Mouse (Mus musculus): ENCODE data around the gene Acsbg1.

The Acsbg1 gene

GRCm38 (mm10) chr9:54668455-54668854, 6.8 kb upstream of the Acsbg1 start:
- DNase-seq (ENCODE audit: low spot score in 2 of 2) = no peak

GRCm38 (mm10) chr9:54666116-54666515, 4.4 kb upstream of the Acsbg1 start:
- no peak for DNase-seq (ENCODE audit: low spot score in 2 of 2)

DNA sequence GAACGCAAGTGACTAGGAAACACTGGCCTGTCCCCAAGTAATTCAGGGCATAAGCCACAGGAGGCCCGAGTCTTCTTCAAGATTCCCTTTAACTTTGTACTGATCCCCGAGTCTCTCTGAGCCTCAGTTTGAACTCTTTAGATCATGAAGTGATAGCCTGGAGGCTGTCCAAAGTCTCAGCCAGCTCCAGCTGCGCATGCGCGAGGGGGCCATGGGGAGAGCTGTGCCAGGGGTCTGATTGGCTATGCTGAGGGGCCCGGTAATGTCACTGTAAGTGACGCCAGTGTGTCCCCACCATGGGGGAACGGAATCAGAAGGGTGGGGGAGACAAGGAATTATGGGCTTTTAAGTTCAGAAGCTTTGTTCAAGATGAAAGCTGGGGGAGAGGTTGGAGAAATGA, 2.7 kb upstream of the Acsbg1 start:
- no peak for DNase-seq (ENCODE audit: low spot score in 2 of 2)

GRCm38 (mm10) chr9:54658773-54659172, 2.9 kb downstream of the Acsbg1 start:
- no peak for DNase-seq (ENCODE audit: low spot score in 2 of 2)

DNA sequence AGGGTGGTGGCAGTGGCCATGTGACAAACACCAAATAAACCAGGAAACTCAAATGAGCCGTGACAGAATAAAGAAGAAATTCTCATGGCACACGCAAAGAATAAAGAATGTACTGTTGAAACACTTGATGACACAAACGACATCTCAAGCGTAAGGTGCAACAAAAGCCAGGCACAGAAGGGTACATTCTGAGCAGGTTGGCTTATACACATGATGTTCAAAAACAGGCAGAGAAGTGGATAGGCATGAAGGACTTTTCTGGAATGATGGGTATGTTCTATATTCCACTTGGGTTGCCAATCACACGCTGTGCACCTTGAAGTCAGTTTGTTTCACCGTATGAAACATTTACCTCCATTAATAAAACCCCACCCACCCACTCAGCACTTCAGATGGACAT, 5.3 kb downstream of the Acsbg1 start:
- DNase-seq (ENCODE audit: low spot score in 2 of 2) = no peak

DNA sequence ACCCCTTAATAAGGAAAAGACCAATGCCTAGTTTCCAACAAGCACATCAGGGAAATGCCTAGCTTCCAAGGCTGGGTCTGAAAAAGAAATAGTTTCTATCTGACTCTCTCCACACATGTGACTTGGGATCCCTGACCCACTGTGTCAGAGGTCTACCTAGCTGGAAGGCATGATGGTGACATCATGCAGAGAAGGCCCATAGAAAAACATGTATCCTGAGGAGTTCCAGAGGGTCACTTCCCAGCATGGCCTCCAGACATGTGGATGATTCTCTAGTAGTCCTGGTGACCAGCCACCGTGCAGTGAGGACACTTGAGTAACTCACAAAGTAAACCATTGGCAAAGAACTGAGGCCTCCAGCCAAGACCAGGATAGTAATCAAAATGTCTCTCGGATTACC, 5.8 kb downstream of the Acsbg1 start:
- no peak for DNase-seq (ENCODE audit: low spot score in 2 of 2)

GRCm38 (mm10) chr9:54652778-54653177, 8.9 kb downstream of the Acsbg1 start:
- no peak for DNase-seq (ENCODE audit: low spot score in 2 of 2)

GRCm38 (mm10) chr9:54649360-54649759, 12.3 kb downstream of the Acsbg1 start:
- no peak for DNase-seq (ENCODE audit: low spot score in 2 of 2)

GRCm38 (mm10) chr9:54647456-54647855, 14.2 kb downstream of the Acsbg1 start:
- no peak for DNase-seq (ENCODE audit: low spot score in 2 of 2)

DNA sequence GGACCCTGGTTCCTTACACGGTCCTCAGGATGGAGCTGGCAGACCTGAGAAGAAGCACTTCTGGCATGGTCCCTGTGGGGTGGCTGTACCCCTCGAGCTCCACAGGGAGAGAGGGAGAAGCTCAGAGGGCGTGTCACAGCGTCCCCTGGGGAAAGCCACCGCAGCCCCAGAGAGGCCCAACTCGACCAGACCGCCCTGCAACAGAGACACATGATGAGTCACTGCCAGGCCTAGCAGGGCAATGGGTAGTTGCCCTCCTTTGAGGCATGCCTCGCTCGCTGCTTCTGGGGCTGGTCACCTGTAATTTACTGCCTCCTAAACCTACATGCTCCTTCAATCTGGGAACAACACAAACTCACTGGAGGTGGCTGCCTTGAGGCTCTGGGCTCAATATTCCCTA, 15.4 kb downstream of the Acsbg1 start:
- no peak for DNase-seq (ENCODE audit: low spot score in 2 of 2)

GRCm38 (mm10) chr9:54645530-54645929, 16.1 kb downstream of the Acsbg1 start:
- no peak for DNase-seq (ENCODE audit: low spot score in 2 of 2)

DNA sequence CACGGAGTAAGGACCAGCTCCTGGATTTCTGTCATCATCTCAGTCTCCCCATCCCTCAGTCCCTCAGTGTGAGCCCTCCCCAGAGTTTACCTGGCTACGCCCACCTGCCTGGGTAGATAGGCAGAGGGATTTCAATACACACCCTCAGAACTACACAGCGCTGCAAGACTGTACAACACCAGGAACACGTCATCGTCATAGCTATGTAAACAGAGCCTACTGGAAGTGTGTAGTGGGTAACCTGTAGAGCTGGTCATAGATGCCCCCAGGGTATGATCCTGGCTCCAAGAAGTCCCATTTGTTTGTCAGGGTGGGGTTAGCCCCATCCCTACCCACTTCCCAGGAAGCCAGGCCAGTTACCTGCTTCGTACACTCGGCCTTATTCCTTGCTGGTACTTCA, 18.5 kb downstream of the Acsbg1 start:
- DNase-seq (ENCODE audit: low spot score in 2 of 2) = no peak

DNA sequence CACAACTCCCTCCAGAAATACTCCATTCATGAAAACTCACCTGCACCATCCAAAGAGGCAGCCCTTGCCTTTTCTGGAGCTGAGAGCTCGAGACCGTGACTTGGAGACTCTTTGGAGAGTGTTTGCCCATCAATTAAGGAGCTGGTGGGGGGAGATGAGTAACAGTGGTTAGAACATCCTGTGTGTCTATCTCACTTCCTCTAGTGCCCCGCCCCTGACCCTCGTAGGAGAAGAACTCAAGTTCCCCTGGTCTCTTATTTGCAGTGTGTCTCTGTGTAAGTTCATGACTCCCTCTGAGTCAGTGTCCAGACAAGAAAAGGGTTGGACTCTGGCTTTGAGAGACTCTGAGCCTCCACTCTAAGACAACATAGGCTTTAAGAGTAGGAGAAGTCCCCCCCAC, 19.1 kb downstream of the Acsbg1 start:
- no peak for DNase-seq (ENCODE audit: low spot score in 2 of 2)

- DNase-seq (ENCODE audit: low spot score in 2 of 2) = no peak
Observed at GRCm38 (mm10) chr9:54642149-54642548, 19.5 kb downstream of the Acsbg1 start.

- DNase-seq (ENCODE audit: low spot score in 2 of 2) = no peak
Observed at GRCm38 (mm10) chr9:54641548-54641947, 20.1 kb downstream of the Acsbg1 start.

DNA sequence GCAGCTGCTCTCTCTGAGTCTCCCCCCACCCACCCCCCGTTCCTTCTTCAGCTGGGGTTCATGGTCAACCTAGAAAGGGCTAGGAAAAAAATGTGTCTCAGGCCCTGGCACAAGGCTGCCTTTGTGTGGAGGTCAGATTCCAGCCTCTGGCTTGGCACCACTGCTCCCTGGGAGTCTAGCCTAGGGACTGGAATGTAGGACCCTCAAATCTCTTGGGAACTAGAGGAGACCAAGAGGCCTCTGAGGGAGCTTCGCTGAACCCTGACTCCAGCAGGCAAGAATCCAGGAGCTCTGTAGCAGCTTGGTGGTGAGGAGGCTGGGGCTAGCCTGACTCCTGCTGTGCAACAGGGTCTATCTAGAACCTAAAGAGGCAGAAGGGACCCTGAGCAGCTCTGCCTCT, 22.5 kb downstream of the Acsbg1 start:
- no peak for DNase-seq (ENCODE audit: low spot score in 2 of 2)

- no peak for DNase-seq (ENCODE audit: low spot score in 2 of 2)
Observed at GRCm38 (mm10) chr9:54637510-54638314, 24.0 kb downstream of the Acsbg1 start.

DNA sequence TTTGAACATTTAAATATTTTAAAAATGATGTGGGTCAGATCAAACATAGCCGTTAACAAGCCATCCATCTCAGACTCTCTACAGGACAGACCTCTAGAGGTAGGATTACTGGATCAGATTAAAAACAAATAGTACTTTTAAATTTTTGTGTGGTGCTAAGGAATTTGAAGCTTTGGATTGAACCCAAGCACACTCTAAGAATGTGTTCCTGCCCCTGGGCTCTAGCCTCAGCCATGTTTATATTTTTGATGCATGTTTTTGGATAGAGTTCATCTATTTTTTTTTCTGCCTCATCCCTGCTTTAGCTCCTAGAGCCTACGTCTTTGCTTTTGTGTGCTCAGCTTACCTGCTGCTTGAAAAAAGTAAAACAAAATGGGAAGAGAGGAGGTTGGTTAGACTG, 28.3 kb downstream of the Acsbg1 start:
- no peak for DNase-seq (ENCODE audit: low spot score in 2 of 2)

- no peak for DNase-seq (ENCODE audit: low spot score in 2 of 2)
Observed at GRCm38 (mm10) chr9:54630905-54631304, 30.8 kb downstream of the Acsbg1 start.

GRCm38 (mm10) chr9:54629613-54630261, 31.9 kb downstream of the Acsbg1 start:
- no peak for DNase-seq (ENCODE audit: low spot score in 2 of 2)

DNA sequence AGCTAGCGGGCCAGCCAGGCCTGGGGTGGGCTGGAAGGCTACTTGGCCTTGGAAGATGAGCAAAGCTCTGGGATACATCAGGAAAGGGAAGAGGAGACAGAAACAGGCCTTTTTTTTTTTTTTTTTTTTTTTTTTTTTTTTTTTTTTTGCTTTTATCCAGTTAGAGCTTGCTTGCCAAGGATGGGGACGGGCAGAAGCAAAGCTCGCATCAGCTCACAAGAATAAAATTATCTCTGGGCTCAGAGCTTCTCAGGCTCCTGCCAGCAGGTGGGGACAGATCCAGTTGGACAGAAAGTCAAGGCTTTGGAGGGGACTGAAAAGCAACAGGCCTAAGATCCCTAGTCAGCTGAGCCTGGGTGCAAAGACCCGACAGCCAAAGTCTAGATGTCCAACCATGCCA, 32.9 kb downstream of the Acsbg1 start:
- no peak for DNase-seq (ENCODE audit: low spot score in 2 of 2)

DNA sequence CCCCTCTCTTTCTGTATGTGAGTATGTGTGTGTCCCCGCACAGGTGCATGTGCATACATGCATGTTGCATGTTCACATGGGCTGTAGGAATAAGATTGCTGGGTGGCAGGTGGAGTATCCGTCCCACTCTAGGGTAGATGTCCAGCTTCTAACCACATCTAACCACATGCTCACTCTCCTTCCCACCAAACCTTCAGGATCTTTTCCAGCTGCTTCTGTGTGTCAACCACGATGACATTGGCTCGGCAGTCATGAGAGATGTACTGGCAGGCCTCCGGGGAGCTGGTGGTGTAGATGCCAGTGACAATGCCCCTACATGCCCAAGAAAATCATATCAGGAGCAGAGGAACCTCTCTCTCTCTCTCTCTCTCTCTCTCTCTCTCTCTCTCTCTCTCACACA, 34.4 kb downstream of the Acsbg1 start:
- no peak for DNase-seq (ENCODE audit: low spot score in 2 of 2)

DNA sequence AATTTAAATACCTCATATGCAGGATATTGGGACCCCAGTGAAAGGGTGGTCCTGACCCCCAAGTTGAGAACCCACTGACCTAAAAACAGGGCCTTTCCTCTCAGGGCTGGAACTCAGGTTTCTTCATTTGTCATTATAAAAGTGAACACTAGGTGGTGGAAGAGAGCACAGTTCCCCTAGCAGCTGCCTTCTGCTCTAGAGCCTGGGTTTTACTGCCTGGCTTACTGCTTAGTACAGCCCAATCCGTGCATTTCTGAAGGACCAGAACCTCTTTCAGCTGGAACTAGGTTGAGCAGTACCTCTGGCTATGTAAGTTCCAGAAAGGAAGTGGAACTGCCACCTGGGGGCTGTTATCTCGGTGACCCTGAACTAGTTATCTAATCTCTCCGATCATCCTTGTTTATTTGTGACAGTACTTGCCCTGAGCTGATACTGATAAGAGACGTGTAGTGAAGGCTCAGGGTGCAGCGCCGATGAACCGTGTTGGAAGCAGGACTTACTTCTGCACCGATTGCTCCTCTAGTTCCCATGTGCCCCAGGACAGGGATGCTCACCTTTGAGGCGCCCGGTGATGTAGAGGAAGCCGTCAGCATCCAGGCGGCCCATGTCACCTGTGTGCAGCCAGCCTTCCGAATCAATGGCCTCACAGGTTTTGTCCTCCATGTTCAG, 47.4 kb downstream of the Acsbg1 start:
- no peak for DNase-seq (ENCODE audit: low spot score in 2 of 2)

Measured in frontal cortex, postnatal 25 days (tissue).